ENCODE assay signal across 8 mouse cellular contexts in the genomic region with DNA sequence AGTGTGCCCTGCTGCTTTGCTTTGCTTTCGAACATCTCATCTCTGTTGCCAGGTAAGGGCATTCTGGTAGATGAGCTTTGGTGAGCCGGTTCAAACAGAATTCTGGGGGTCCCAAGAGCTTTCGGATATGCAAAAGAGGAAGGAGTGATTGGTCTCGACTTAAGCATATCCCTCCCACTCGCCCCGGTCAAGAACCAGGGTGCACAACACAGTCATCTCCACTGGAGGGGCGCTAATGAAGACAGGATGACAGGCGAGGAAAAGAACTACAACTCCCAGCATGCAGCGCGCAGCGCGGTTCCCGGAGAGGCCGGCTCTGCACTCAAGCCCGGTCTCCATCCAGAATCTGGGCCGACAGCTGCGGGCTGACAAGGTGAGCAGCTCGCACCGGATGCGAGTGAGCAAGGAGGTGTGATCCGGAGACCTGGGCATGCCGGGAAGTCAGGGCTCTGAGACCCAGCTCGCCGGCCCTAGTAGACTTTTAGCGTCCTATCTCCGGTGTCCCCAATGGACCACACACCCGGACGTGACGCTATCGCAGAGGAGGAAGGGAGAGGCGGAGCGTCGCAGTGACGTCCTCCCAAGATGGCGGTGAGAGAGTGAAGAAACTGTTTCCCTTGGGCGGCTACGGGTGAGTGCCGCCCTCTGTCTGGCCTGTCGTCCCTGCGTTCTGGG. TPM values are rescaled to one million over a fixed set of nuclear protein-coding genes. Genes with fewer than 3 reads are reported as not detected.
A peak's percentile ranks its signal among the peaks of the same experiment; 100 is the strongest.
DNase-seq lines count a peak whose midpoint lies in the region; ATAC-seq and TF ChIP-seq lines count a peak whose summit lies in the region.

A gene (plus strand): TSS at position 1 of the 675 bp plus-strand sequence.

- peak within 1 kb of the TSS; percentile 97 for H3K27ac ChIP-seq in hindbrain, embryonic 13.5 days

- peak within 1 kb of the TSS; percentile 92 for H3K4me3 ChIP-seq in hindbrain, embryonic 13.5 days

- CTCF ChIA-PET in Patski (lab: Charles Lee): interaction anchor here (0.8 to 2.8 kb wide), 7 partner anchors 8 to 598 kb away, joined by 3 to 15 read pairs (median 4); no protein-coding TSS in a partner anchor

- H3K27me3 ChIP-seq in Patski: no peaks in the 10 kb centered on the region
- H3K27me3 ChIP-seq in hindbrain, embryonic 13.5 days: peaks cover 13% of the 10 kb centered on the region

- peak within 1 kb of the TSS; percentile 76 for H3K4me2 ChIP-seq in hindbrain, embryonic 13.5 days

- H3K4me1 ChIP-seq in hindbrain, embryonic 13.5 days (replicated peaks): peaks cover 36% of the 10 kb centered on the region

- peak within 1 kb of the TSS; percentile 84 for H3K9ac ChIP-seq in hindbrain, embryonic 13.5 days

- H3K9me3 ChIP-seq in hindbrain, embryonic 13.5 days: no peaks in the 10 kb centered on the region

- in situ Hi-C loops in Patski (cut with MboI; ENCODE audit: low pct_unique_long_range_greater_than_20kb): loop anchor here (10.0 kb wide), 1 partner anchor 193 kb away; a partner anchor contains a TSS

- ATAC-seq in Patski: peak; percentile 92
- peak; percentile 96 for ATAC-seq in hindbrain, embryonic 13.5 days (ENCODE audit: low FRiP score)

- POLR2A ChIA-PET in Patski (lab: Charles Lee): interaction anchor here (1.2 kb wide), 1 partner anchor 394 kb away, joined by 3 read pairs; no protein-coding TSS in a partner anchor

- under 1% methylated on average over 40 of the region's 40 CpGs for WGBS in hindbrain, embryonic 13.5 days

- peak; percentile 98 for DNase-seq in Patski (ENCODE audit: low read depth, low spot score)
- DNase-seq in cerebellum, postnatal 14 days: peak; percentile 97 to 98
- DNase-seq in frontal cortex, postnatal 14 days (ENCODE audit: low spot score in 2 of 2): peak; percentile 95 to 96
- peak; percentile 89 to 96 for DNase-seq in layer of hippocampus, postnatal 25 days (ENCODE audit: extremely low spot score in 1 of 2, low spot score in 1 of 2)
- peak; percentile 97 for DNase-seq in lung, postnatal 25 days (ENCODE audit: low spot score)
- DNase-seq in retina, embryonic 14.5 days (ENCODE audit: low spot score): peak; percentile 97
- DNase-seq in thymus, postnatal 4 days: peak; percentile 97

- TF ChIP-seq CTCF in Patski (IDR thresholded peaks at IDR 0.05): no peak

- H3K36me3 ChIP-seq in hindbrain, embryonic 13.5 days: peaks cover 20% of the 10 kb centered on the region

RNA-seq across cellular contexts. Expression of the gene that starts here (rescaled TPM):
- polyA plus RNA-seq in Patski (2021): 30.9 TPM
- polyA plus RNA-seq in hindbrain, embryonic 13.5 days (2015; fragmentation: Nextera tagmentation; extraction: Ambion mirVana): 34.6 and 35.0 TPM in 2 replicates
- total RNA-seq in layer of hippocampus, postnatal 25 days (2021): 10 to 100 TPM; 17.8 to 18.9 TPM

Comparison
In these comparisons a context has a peak if more than half of its experiments do, and no peak if none do; other contexts are left out.
1. Peak in every context shown above with its lines: DNase-seq, ATAC-seq, H3K4me3 ChIP-seq and H3K27ac ChIP-seq.